Comparison of ENCODE assay signal across 8 mouse cellular contexts in the genomic region with DNA sequence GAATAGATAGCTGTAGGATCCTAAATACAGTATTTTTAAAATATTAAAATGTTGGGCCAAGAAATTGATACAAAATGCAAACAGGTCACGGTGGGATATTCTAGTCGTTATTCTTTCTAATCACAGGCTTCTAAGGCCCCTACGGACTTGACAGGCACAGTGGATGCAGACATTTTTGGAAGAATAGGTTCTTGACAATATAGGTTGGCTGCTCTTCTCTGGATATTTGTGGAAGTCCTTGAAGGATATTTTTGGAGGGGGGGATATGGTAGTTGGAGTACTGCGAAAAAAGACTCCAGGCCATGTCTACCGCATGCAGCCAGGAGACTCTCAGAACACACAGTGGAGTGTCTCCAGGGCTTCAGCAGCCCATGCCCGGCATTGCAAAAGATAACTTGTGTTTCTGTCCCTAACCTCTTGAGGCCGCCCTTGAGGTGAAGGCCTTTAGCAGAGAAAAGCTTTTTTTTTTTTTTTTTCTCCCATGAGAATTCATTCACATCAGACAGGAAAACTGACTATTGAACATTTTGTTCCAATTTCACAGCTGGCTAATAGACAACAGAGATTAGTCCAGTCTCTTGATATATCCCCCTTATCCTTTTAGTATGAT. TPM values are rescaled to one million over a fixed set of nuclear protein-coding genes. Genes with fewer than 3 reads are reported as not detected.
DNase-seq lines count a peak whose midpoint lies in the region; ATAC-seq and TF ChIP-seq lines count a peak whose summit lies in the region.

No protein-coding gene starts in this region.

- intact Hi-C loops in left cerebral cortex, postnatal 4 days (cut with DNase I) = no loop called here

- peak; percentile 47 for DNase-seq in left cerebral cortex, postnatal 4 days
- no peak for DNase-seq in left cerebral cortex, adult 18-20 months (ENCODE audit: low spot score in 2 of 2)
- peak; percentile 63 for DNase-seq in c-Kit-positive CD71-positive TER-119-positive erythroid progenitor cells, embryonic 14.5 days (ENCODE audit: low spot score)
- no peak for DNase-seq in forebrain, postnatal 0 days
- peak; percentile 40 for DNase-seq in neural tube, embryonic 10.5 days (ENCODE audit: extremely low spot score, low spot score)
- peak; percentile 54 to 64 for DNase-seq in thymus, postnatal 36 days

- 0 out of 2 replicates have a peak, but pooled peaks cover 3% of the 10 kb centered on the region for H3K36me3 ChIP-seq in forebrain, postnatal 0 days (ENCODE audit: insufficient read depth)
- no peaks in the 10 kb centered on the region for H3K36me3 ChIP-seq in liver, embryonic 15.5 days (replicated peaks)

- peak; percentile 22 for TF ChIP-seq CTCF in forebrain, postnatal 0 days (IDR thresholded peaks at IDR 0.05; ENCODE audit: low read depth)

- H3K4me3 ChIP-seq in forebrain, postnatal 0 days (ENCODE audit: low read depth, low read length) = peak overlapping the region; percentile 43
- H3K4me3 ChIP-seq in liver, embryonic 15.5 days (replicated peaks) = peak overlapping the region; percentile 55

- H3K27me3 ChIP-seq in forebrain, postnatal 0 days (ENCODE audit: insufficient read depth, low read length) = no peaks in the 10 kb centered on the region
- H3K27me3 ChIP-seq in liver, embryonic 15.5 days = no peaks in the 10 kb centered on the region

- no peaks in the 10 kb centered on the region for H3K9me3 ChIP-seq in forebrain, postnatal 0 days (ENCODE audit: low read length)
- H3K9me3 ChIP-seq in liver, embryonic 15.5 days (replicated peaks) = no peaks in the 10 kb centered on the region

- H3K4me2 ChIP-seq in forebrain, postnatal 0 days (ENCODE audit: low read depth) = peak overlapping the region; percentile 63
- H3K4me2 ChIP-seq in liver, embryonic 15.5 days = peak overlapping the region; percentile 67

- H3K27ac ChIP-seq in forebrain, postnatal 0 days (ENCODE audit: low read depth, low read length) = peak overlapping the region; percentile 51
- peak overlapping the region; percentile 64 for H3K27ac ChIP-seq in liver, embryonic 15.5 days (replicated peaks)

- peak overlapping the region; percentile 56; the same call in 1 of the 2 replicates for H3K9ac ChIP-seq in forebrain, postnatal 0 days
- H3K9ac ChIP-seq in liver, embryonic 15.5 days = peak overlapping the region; percentile 32; the same call in 1 of the 2 replicates

- ATAC-seq in forebrain, postnatal 0 days = no peak
- ATAC-seq in inflammation-experienced regulatory T-cells, adult 6 months = peak; percentile 33
- ATAC-seq in liver, embryonic 15.5 days (ENCODE audit: insufficient read depth) = no peak

- peaks cover 19% of the 10 kb centered on the region for H3K4me1 ChIP-seq in forebrain, postnatal 0 days (ENCODE audit: insufficient read depth)
- peaks cover 51% of the 10 kb centered on the region for H3K4me1 ChIP-seq in liver, embryonic 15.5 days (replicated peaks)

- WGBS in forebrain, postnatal 0 days = 37% methylated on average over 7 of the region's 7 CpGs
- WGBS in liver, embryonic 15.5 days (ENCODE audit: insufficient replicate concordance) = 23% methylated on average over 7 of the region's 7 CpGs

RNA-seq across cellular contexts. Expression of a gene that starts 0.7 kb away (rescaled TPM):
- total RNA-seq in left cerebral cortex, postnatal 4 days (2021) = 1 to 10 TPM; 6.5 to 6.7 TPM
- total RNA-seq in left cerebral cortex, adult 18-20 months (2021) = 1 to 10 TPM; 5.0 to 5.8 TPM
- 6.8 and 8.6 TPM in 2 replicates for total RNA-seq in forebrain, postnatal 0 days (2014; rRNA removed)
- 14.7 and 18.8 TPM in 2 replicates for polyA plus RNA-seq in forebrain, postnatal 0 days (2015; fragmentation: Nextera tagmentation; extraction: Ambion mirVana)
- 1 to 10 TPM; 2.5 to 3.7 (median 2.7) TPM for polyA plus RNA-seq in inflammation-experienced regulatory T-cells, adult 6 months (2017; shearing (Covaris generic))
- 4.5 and 4.9 TPM in 2 replicates for polyA plus RNA-seq in liver, embryonic 15.5 days (2015; fragmentation: Nextera tagmentation; extraction: Ambion mirVana)

RNA-seq across cellular contexts. Expression of a gene that starts 1.5 kb away (rescaled TPM):
- total RNA-seq in left cerebral cortex, postnatal 4 days (2021) = 10 to 100 TPM; 21.2 to 23.5 TPM
- 10 to 100 TPM; 39.9 to 43.4 TPM for total RNA-seq in left cerebral cortex, adult 18-20 months (2021)
- 19.7 and 21.6 TPM in 2 replicates for total RNA-seq in forebrain, postnatal 0 days (2014; rRNA removed)
- polyA plus RNA-seq in forebrain, postnatal 0 days (2015; fragmentation: Nextera tagmentation; extraction: Ambion mirVana) = 6.4 and 9.1 TPM in 2 replicates
- polyA plus RNA-seq in inflammation-experienced regulatory T-cells, adult 6 months (2017; shearing (Covaris generic)) = 10 to 100 TPM; 10.3 to 15.8 (median 12.0) TPM
- polyA plus RNA-seq in liver, embryonic 15.5 days (2015; fragmentation: Nextera tagmentation; extraction: Ambion mirVana) = 2.7 TPM in 2 replicates

RNA-seq across cellular contexts. Expression of a gene that starts 25.3 kb away (rescaled TPM):
- under 1 TPM; 0.40 to 0.84 TPM for total RNA-seq in left cerebral cortex, postnatal 4 days (2021)
- total RNA-seq in left cerebral cortex, adult 18-20 months (2021) = not detected
- total RNA-seq in forebrain, postnatal 0 days (2014; rRNA removed) = 0.23 TPM in 1 of 2 replicates, not detected in the other
- 0.33 and 0.62 TPM in 2 replicates for polyA plus RNA-seq in forebrain, postnatal 0 days (2015; fragmentation: Nextera tagmentation; extraction: Ambion mirVana)
- not detected for polyA plus RNA-seq in inflammation-experienced regulatory T-cells, adult 6 months (2017; shearing (Covaris generic))
- not detected in 2 replicates for polyA plus RNA-seq in liver, embryonic 15.5 days (2015; fragmentation: Nextera tagmentation; extraction: Ambion mirVana)

RNA-seq across cellular contexts. Expression of a gene that starts 25.8 kb away (rescaled TPM):
- 10 to 100 TPM; 55.8 to 55.9 TPM for total RNA-seq in left cerebral cortex, postnatal 4 days (2021)
- total RNA-seq in left cerebral cortex, adult 18-20 months (2021) = 10 to 100 TPM; 17.1 to 18.9 TPM
- total RNA-seq in forebrain, postnatal 0 days (2014; rRNA removed) = 113 and 123 TPM in 2 replicates
- 97.5 and 101 TPM in 2 replicates for polyA plus RNA-seq in forebrain, postnatal 0 days (2015; fragmentation: Nextera tagmentation; extraction: Ambion mirVana)
- 10 to 100 TPM; 10.6 to 12.0 (median 11.5) TPM for polyA plus RNA-seq in inflammation-experienced regulatory T-cells, adult 6 months (2017; shearing (Covaris generic))
- 5.6 and 7.2 TPM in 2 replicates for polyA plus RNA-seq in liver, embryonic 15.5 days (2015; fragmentation: Nextera tagmentation; extraction: Ambion mirVana)

Comparison
In these comparisons a context has a peak if more than half of its experiments do, and no peak if none do; other contexts are left out.
1. DNase-seq: peak in left cerebral cortex, postnatal 4 days (single experiment), c-Kit-positive CD71-positive TER-119-positive erythroid progenitor cells, embryonic 14.5 days (single experiment), neural tube, embryonic 10.5 days (single experiment) and thymus, postnatal 36 days (2 of 2); none in left cerebral cortex, adult 18-20 months (0 of 2) and forebrain, postnatal 0 days (single experiment).